Mouse (Mus musculus) kidney, adult 11 months (tissue): ENCODE measurements at regions not wholly inside any gene's neighbourhood (a gene's known extent, or its start where the extent isn't known, plus 50 kb on each side); places are given as distances from the start of the nearest gene placed in this dataset.
A peak's percentile ranks its signal among the peaks of the same experiment; 100 is the strongest.

Experiments
- DNase-seq: peaks from one replicate; pipeline ENCODE4 v3.0.0; 2022

DNA sequence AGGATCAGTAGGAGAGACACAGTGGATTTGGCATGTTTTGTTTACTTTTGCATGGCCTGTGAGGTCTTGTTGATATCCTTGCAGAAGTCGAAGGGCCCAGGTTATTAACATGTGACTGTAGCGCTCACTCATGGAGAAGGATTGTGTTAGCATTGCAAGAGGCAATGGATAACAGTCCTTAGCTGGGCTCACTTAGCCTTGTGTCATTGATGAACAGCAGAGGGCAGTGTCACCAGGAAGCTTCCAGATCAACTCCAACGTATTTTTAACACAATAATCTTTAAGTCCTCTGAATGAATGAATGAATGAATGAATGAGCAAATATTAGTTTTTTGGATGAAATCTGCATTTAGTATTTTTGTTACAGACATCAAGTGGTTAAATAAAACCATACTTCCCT, 133.2 kb upstream of the Car8 start:
- no peak for DNase-seq

DNA sequence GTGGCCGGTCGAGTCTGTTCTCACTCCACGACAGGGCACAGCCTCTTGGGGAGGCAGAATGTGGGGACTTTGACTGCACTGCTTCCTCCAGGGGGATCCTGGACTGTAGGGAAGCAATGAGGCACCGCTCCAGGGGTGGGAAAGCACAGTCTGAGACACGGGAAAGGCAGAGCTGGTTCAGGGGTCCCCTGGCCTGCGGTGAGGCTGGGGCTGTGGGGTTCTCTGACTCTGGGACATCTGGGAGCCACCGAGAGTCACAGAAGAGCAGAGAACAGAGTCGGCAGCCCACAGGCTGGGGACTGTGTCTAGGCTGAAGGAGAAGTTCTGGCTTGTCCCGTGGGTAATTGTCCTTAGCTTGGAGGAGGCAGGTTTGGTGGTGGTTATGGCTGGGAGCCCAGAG, 131.9 kb upstream of the Car8 start:
- no peak for DNase-seq

DNA sequence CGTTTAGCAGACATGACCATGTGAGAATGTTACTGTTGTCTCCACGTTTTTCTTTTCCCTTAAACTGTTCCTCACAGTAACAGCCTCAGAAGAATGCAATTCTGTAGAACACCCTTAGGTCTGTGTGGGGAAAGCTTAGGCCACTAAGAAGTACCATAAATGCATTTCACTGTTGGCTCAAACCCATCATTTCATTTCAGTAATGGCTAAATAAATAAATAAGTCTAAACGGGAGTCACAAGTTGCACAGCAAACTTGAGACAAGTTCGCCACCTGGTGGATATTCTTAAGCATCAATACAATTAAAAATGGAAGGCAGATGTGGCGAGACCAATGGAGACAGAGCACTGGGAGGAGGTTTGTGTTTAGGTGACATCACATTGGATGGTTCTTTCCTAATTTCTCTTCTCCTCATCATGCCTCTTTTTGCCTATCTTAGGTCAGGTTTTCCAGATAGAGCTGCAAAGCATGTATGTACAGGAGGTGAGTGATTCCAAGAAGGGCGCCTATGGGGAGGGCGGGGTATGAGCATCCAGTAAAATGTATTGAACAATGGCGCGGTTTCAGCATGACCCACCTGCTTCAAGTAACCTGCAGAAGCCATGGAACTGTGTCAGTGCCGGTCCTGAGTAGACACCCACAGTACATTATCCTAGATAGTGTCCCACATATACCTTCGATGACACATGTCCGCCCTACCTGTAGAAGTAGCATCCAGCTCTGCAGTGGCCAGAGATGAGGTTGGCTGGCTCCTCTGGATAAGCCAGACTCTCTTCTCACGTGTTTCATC, 128.8 kb upstream of the Car8 start:
- peak; percentile 8 for DNase-seq

DNA sequence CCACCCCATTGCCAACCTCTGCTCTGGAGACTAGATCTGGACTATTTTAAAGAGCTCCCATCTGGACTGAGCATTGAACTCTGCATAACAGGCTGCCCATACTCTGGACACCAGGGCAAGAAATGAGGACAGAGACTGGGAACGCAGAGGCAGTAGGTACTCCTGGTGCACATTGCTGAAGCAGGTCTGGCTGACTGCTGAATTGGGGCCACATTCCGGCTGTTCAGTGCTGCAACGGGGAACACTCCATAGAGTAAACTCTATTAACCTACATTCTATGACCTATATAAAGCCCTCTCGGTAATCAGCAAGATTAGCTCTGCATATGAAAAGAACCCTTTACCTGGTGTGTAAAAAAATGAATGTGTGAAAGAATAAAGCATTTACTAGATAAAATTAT, 128.1 kb upstream of the Car8 start:
- no peak for DNase-seq

DNA sequence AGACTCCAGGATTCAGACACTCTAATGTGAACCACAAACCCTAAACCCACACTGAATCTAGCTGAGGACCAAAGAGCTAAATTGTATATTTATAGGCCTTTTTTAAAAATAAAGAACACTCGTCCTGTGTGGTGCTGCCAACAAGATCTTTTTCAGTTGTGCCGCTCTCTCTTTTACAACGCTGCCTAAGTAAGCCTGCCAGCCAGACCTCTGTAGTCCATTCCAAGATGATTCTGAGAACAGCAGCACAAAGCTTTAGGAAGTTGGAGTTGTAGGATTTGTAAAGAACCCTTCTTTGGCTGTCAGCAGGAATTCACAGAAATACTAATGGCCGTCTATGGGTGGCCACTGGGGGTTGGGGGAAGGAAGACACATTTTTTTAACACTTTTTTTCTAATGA, 123.6 kb upstream of the Car8 start:
- DNase-seq, result no peak

DNA sequence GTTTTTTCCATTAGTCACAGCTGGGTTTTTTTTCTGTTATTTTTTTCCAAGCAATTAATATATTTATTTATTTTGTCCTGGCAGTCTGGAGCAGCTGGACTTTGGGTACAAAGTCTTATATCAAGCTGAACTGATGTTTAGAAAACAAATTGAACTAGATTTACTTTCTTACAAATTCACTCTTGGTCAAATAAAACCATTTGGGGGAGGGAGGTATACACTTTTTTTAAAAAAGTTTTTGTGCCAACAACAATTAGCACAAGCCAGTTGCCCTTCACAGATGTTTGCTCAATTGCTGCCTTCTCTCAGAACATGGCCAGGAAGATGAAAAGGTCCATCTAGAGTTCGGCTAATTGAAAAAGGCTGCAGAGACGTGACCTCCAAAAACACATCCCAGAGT, 123.1 kb upstream of the Car8 start:
- no peak for DNase-seq

DNA sequence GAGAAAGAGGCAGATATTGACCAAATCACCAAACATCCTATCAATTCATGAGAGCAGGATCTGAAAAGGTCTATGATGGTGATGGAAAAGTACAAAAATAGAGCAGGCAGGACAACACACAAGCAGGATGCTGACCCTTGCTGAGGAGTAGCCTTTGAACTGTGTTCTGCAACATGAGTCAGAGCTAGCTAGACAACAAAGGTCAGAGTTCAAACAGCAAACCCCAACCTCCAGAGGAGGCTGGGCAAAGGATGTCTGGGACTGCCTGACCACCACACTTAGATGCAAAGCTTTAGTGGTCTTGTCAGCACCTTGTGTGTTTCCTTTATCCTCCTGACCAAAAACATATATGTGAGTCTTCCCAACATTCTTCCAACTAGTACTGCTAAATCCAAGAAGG, 122.5 kb upstream of the Car8 start:
- DNase-seq, result peak; percentile 7

DNA sequence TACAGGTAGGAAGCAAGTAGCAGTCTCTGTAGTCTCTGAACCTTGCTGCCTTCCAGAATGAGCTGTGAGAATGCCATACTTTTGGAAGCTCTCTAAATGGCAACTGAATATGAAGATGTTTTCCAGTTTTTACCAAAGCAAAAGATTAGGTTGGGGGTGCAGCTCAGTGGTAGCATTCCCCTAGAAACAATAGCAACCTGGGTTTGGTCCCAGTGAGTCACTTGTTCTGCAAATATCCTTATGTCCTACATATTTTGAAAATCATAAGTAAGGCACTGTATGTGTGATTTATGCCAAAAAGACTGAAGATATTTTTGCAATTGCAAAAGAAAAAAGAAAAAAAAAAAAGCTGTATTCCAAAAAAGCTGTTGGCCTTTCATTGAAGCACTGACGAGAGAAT, 118.6 kb upstream of the Car8 start:
- no peak for DNase-seq

DNA sequence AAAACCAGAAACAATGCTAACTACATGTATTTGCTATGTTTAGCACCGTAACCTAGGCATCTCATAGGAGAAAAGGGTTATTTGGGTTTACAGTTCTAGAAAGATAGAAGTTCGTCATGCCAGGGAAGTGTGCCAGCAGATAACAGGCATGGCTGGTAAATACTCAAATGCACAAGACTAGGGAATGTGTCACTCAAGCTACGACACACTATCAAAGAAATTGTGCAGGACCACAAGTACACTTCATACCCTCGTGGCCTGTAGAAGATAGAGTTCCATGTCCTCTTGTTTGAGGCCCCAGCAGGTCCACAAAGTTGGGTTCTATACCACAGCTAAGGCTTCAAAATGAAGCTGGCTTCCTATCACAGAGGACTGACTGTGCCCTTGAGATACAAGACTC, 103.1 kb upstream of the Car8 start:
- no peak for DNase-seq

DNA sequence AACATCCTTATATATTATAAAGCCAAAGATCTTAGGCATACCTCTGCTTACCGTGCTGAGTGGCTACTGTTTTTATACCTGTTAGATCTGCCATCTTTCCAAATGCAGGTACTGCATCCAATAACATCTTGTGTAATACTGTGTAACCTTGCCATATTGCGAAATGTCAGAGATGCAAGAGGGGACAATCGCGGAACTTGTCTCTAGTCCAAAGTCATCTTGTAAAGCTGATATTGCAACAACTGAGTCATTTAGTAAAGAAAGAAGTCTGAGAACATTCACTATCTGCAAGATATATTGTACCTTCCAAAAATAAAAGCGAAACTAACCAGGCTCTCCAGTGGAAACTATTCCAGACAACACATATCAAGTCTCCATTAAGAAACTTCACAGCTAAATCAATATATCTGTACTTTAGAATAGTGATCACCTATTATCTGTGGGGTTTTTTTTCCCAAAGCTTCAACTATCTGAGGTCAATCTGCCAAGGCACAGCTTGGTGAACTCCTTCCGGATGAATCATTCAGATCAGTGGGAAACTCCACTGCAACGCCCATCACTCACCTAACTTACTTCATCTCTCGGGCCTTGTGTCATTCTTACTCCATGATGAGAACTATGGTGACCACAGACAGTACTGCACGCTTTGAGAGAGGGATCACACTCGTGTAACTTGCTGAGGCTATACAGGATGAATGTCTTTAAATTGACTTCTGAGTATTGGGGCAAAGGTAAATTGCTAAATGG, 70.6 kb upstream of the Car8 start:
- no peak for DNase-seq

DNA sequence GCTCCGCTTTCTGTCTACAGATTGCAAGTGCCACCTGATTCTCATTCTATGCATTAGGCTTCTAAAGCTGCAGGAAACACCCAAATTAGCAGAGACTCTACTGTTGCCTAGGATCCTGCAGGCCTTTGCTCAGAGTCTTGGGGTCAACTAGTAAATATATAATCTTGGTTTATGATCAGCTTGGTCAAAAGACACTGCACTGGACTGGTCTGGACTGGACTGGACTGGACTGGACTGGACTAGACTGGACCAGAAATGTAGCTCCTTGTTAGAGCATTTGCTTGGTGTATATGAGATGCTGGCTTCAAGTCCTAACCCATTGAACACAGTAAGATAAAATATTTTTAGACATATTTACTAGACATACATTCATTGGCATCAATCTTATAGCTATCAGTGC, 53.7 kb upstream of the Car8 start:
- peak; percentile 8 for DNase-seq

DNA sequence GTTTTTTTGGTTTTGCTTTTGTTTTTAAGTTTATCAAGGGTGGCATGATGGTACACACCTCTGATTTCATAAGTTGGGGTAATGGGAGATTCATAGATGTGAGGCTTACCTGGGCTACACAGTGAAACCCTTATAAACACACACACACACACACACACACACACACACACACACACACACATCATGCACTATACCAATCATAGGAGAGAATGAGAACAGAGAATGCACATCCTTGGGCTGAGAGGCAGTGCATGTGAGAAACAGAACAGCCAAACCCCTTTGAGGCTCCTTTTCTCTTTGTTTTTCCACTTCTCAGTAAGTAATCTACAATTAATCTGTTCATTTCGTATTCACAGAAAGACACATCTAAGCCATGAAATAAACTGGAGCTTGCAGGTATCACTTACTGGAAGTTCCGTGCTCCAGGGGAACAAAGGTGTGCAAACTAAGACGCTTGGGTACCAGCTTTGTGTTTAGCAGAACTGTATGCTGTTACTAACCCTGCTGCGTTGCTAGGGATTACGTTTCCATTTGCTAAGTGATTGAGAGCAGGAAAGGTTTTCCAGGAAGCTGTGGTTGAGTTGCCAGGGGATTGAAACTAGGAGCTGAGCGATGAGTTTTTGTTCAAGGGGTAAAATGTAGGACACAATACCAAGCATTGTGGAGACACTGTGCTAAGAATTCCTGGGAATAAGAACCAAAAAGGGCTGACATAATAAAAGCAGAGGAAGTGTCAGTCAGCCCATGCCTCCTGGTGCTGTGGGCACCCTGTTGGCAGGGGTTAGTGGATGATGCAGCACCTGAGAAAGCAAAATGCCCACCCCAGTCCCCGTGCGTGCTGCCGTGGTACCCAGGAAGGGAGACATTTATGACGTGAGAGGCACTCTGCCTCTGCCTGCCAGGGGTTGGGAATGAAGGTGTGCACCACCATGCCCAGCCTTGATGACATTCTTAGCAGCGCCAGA, 53.0 kb upstream of the Car8 start:
- no peak for DNase-seq

DNA sequence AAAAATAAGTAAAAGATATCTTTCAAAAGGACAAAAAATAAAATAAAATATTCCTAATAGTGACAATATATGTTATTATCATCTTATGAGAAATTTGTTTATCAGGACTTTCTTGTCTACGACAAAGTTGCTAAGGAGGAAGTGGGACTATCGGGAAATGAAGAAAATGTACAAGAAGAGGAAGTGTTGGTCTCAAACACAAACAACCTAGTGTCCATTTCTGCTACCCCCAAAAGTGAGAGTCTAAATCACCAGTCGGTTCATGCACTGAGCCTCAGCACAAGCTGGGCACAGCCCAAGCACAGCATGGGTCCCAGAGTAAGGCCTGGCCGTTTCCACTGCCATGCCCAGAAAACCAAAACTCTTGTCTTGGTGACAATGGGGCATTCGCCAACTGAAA, 51.1 kb upstream of the Car8 start:
- no peak for DNase-seq
